Mouse (Mus musculus): ENCODE measurements around the gene Tmem9. TPM values are rescaled to one million over a fixed set of nuclear protein-coding genes. Genes with fewer than 3 reads are reported as not detected.

Tmem9 gene
- polyA plus RNA-seq, 1 experiment from 2014 or later, result 161 TPM

DNA sequence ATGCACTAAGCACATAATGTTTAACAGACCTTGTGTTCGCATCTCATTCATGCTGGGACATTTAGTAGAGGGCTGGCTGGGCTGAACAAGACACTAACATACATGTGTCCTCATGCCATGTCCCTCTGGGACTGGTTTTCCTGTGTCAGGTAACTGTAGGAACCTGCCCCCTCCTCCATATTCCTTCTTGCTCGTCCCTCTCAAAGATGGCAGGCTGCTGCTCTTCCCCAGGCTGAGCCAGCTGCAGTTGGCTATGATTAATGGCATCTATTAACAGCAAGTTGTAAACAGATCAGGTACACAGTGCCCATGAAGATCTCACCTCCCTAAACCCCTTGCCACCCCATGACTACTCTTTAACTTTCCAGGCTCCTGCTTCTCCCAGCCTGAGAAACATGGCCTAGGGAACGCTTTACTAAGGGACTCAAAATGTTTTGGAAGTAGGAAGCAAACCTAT is 1.6 kb upstream of the Tmem9 start, which contains the start of gene Igfn1:
Igfn1 (minus strand) TSS at position 51 of the 457 bp plus-strand sequence.
- WGBS, result 75% methylated on average over 3 of the region's 3 CpGs
- Histone ChIP-seq H3K4me3 (peak within 1 kb of the TSS; percentile 61), H3K4me1 (replicated peaks) (peaks cover 13% of the 10 kb centered on the region)

DNA sequence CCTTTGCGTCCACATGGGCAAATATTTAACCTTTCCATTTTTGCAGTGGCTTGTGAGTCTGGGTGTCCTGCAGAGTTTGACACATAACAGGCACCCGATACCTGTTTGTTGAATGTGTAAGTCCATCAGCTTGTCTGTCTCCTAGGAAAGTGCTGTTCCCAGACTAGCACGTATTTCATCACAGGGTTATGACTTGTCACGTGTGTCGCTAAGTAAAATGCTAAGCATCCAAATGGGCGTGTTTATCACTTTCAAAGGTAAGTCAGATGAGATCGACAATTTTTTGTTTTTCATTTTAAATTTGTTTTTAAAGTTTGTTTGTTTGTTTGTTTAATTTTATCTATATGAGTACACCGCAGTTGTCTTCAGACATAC is 196 bp downstream of the Tmem9 start:
- DNase-seq (ENCODE audit: low spot score), result no peak
- Histone ChIP-seq H3K27me3 (ENCODE audit: insufficient read depth, poor library complexity, severe bottlenecking) (peaks cover 38% of the 10 kb centered on the region), H3K36me3 (no peaks in the 10 kb centered on the region), H3K4me3 (peak overlapping the region; percentile 61), H3K4me1 (replicated peaks) (peaks cover 13% of the 10 kb centered on the region), H3K27ac (no peak overlapping the region), H3K9me3 (no peaks in the 10 kb centered on the region)
- 20% methylated on average over 8 of the region's 8 CpGs for WGBS

More for the DNA sequence above, 1.6 kb upstream of the Tmem9 start, which contains the start of gene Igfn1:
- no peak within 1 kb of the TSS for H3K27ac ChIP-seq
- no peaks in the 10 kb centered on the region for H3K9me3 ChIP-seq
- H3K36me3 ChIP-seq, result no peaks in the 10 kb centered on the region
- H3K27me3 ChIP-seq (ENCODE audit: insufficient read depth, poor library complexity, severe bottlenecking), result peaks cover 38% of the 10 kb centered on the region
- no peak for DNase-seq (ENCODE audit: low spot score)

DNA sequence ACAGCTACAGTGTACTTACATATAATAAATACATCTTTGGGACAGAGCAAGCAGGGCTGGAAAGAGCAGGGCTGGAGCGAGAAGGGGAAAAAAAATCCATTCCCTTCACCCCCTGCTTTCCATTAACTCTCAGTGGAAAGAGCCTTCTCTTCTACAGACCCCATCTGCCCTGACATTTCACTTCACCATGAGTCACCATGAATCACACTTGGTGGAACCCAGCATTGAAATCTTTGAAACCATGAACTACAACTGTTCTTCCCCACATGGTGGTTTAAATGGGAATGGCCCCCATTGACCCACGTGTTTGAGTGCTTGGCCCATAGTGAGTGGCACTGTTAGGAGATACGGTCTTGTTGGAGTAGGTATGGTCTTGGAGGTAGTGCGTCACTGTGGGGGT is 2.3 kb downstream of the Tmem9 start:
- peaks cover 30% of the 10 kb centered on the region for H3K27me3 ChIP-seq (ENCODE audit: insufficient read depth, poor library complexity, severe bottlenecking)
- no peak overlapping the region for H3K4me3 ChIP-seq
- WGBS, result 84% methylated on average over 4 of the region's 4 CpGs
- DNase-seq (ENCODE audit: low spot score), result no peak
- peaks cover 13% of the 10 kb centered on the region for H3K4me1 ChIP-seq (replicated peaks)
- H3K36me3 ChIP-seq, result no peaks in the 10 kb centered on the region
- H3K9me3 ChIP-seq, result no peaks in the 10 kb centered on the region
- no peak overlapping the region for H3K27ac ChIP-seq

DNA sequence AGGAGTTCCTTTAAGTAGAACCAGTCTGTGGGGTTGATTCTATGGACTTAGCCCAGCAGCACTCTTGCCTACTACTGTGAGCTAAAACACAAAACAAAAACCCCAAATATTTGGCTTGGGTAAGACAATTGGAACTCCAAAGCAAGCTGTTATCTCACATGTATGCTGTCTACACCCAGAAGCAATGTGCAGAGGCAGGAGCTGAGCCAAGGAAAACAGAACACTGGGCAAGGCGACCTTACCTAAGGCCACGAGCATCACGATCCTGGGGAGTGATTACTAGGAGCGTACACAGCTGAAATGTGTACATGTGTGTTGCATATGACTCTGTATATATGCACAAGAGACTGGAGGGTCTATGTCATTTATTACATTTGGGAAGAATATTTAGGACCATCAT is 5.6 kb downstream of the Tmem9 start:
- Histone ChIP-seq H3K27me3 (ENCODE audit: insufficient read depth, poor library complexity, severe bottlenecking) (peaks cover 7% of the 10 kb centered on the region; the same call in 1 of the 2 replicates), H3K4me3 (no peak overlapping the region), H3K4me1 (replicated peaks) (peaks cover 13% of the 10 kb centered on the region), H3K9me3 (no peaks in the 10 kb centered on the region), H3K36me3 (no peaks in the 10 kb centered on the region), H3K27ac (no peak overlapping the region)
- 85% methylated on average over 4 of the region's 4 CpGs for WGBS
- no peak for DNase-seq (ENCODE audit: low spot score)

DNA sequence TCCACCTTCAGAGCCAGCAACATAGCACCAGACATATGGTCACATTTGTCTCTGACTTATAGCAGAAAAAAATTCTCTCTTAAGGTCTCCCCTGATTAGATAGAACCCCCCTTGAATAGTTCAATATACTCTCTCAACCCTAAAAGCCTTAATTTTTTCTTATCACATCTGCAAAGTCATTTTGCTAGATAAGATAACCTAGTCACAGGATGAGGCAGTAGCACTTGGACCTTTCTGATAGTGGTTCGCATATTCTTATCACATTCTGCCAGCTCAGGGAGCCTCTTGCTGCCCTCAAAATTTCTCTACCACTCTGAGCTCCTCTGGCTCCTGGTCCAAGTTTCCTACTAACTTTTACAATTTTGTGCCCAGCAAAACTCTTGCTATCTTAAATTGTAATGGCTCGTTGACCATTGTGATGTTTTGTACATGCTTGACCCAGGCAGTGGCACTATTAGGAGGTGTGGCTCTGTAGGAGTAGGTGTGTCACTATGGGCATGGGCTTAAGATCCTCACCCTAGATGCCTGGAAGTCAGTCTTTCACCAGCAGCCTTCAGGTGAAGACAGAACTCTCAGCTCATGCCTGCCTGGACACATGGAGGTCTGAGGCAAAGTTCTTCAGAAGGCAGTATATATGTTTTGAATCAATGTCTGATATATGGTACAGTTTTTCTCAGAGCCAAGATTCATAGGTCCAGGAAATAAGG is 7.0 kb downstream of the Tmem9 start:
- 82% methylated on average over 2 of the region's 2 CpGs for WGBS
- Histone ChIP-seq H3K36me3 (peaks cover 2% of the 10 kb centered on the region; the same call in 1 of the 2 replicates), H3K9me3 (no peaks in the 10 kb centered on the region), H3K4me1 (replicated peaks) (peaks cover 24% of the 10 kb centered on the region), H3K4me3 (no peak overlapping the region), H3K27ac (no peak overlapping the region), H3K27me3 (ENCODE audit: insufficient read depth, poor library complexity, severe bottlenecking) (no peaks in the 10 kb centered on the region)
- no peak for DNase-seq (ENCODE audit: low spot score)

DNA sequence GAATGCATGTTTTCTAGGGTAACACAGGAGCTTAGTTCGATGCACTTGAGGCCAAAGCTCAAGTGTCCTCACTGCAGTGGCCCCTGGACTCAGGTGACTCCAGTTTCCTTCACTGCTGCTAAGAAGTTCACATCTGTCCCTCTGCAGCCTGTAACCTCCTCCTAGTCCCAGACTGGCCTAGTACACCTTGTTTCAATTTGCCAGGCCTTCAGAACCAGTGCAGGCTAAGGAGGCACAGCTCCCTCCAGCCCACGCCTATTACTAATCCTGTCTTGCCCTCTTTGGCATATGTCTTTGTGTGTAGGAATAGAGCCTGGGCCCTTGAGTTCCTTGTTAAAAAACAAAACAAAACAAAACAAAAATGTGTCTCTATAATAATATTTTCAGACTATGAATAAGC is 9.4 kb downstream of the Tmem9 start:
- peak overlapping the region; percentile 98 for H3K27ac ChIP-seq
- WGBS, result 82% methylated on average over 2 of the region's 2 CpGs
- peaks cover 25% of the 10 kb centered on the region for H3K36me3 ChIP-seq
- peak overlapping the region; percentile 96 for H3K4me3 ChIP-seq
- H3K4me1 ChIP-seq (replicated peaks), result peaks cover 24% of the 10 kb centered on the region
- DNase-seq (ENCODE audit: low spot score), result peak; percentile 8
- H3K9me3 ChIP-seq, result no peaks in the 10 kb centered on the region
- H3K27me3 ChIP-seq (ENCODE audit: insufficient read depth, poor library complexity, severe bottlenecking), result no peaks in the 10 kb centered on the region

DNA sequence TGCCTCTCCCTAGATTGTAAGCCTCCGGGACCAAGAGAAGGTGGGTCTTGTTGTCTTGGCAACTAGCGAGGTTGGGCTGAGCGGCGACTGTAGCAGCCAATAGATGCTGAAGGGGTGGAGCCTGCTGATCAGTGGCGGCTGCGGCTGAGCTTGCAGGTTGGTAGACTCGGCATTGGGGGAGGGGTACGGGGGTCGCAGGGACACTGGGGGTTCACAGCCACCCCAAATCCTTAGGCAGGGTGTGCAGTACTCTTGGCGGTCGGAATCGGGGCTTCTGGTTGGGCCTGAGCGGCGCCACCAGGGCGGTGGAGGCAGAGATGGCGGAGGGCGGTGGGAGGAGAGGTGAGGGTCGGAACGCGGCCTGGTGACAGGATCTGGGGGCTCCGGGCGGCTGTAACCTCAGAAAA is 10.0 kb downstream of the Tmem9 start:
- Histone ChIP-seq H3K27me3 (ENCODE audit: insufficient read depth, poor library complexity, severe bottlenecking) (no peaks in the 10 kb centered on the region), H3K4me1 (replicated peaks) (peaks cover 24% of the 10 kb centered on the region), H3K36me3 (peaks cover 31% of the 10 kb centered on the region), H3K9me3 (no peaks in the 10 kb centered on the region), H3K27ac (peak overlapping the region; percentile 98), H3K4me3 (peak overlapping the region; percentile 96)
- DNase-seq (ENCODE audit: low spot score), result peak; percentile 95
- under 1% methylated on average over 22 of the region's 22 CpGs for WGBS

DNA sequence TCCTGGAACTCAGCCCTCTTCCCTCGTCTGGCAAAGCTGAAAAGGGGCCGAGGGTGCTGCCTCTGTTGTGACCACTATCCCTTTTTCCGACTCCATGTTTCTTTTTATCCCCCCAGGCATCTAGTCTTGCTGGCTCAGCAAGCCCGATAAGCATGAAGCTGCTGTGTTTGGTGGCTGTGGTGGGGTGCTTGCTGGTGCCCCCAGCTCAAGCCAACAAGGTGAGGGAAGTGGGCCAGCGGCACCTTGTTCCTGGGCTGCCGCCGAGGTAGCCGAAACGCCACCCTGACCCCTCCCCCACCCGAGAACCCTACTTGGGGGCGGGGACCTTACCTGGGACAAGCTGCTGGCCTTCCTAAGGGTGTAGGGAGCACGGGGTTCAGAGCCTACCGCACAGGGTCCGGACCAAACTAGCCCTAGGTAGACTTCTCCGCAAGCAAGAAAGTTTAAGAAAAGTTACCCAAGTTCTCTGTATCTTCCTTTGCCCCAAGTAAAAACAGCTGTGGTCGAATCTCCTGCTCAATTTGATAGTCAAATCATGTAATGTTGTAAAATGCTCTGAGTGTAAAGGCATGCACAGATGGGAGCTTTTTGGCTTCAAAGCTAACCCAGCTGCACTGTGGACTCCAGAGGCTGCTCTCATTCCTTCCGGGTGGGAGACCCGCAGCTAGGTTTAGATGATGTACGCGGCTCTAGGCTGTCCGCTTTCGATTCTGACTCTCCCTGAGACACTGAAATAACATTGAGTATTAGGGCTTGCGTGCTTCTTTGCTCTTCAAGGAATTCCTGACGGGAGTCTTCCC is 10.6 kb downstream of the Tmem9 start:
- Histone ChIP-seq H3K27ac (peak overlapping the region; percentile 98), H3K36me3 (peaks cover 38% of the 10 kb centered on the region), H3K27me3 (ENCODE audit: insufficient read depth, poor library complexity, severe bottlenecking) (no peaks in the 10 kb centered on the region), H3K9me3 (no peaks in the 10 kb centered on the region), H3K4me1 (replicated peaks) (peaks cover 24% of the 10 kb centered on the region), H3K4me3 (peak overlapping the region; percentile 96)
- WGBS, result 10% methylated on average over 24 of the region's 24 CpGs
- peak; percentile 18 for DNase-seq (ENCODE audit: low spot score)

DNA sequence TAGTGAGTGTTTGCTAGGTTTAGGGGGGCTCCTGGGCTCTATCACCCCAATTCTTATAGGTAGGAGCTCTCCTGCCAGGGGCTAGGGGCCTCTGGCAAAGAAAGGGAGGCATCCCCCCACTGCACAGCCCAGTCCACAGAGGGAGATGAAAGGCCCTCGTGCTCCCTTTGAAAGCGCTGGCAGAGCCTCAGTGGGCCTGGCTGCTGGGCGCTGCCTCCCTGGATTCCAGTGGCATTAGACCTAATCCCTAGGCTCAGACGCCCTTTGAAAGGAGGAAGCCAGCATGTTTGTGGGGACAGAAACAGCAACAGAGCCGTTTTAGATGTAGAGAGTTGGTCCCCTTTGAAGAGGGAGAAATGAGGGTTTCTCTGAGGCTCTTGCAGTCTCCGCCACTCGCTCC is 22.3 kb downstream of the Tmem9 start:
- DNase-seq (ENCODE audit: low spot score), result no peak
- no peaks in the 10 kb centered on the region for H3K4me1 ChIP-seq (replicated peaks)
- H3K4me3 ChIP-seq, result no peak overlapping the region
- no peaks in the 10 kb centered on the region for H3K9me3 ChIP-seq
- H3K27ac ChIP-seq, result no peak overlapping the region
- peaks cover 100% of the 10 kb centered on the region for H3K36me3 ChIP-seq
- H3K27me3 ChIP-seq (ENCODE audit: insufficient read depth, poor library complexity, severe bottlenecking), result no peaks in the 10 kb centered on the region
- 66% methylated on average over 7 of the region's 7 CpGs for WGBS

DNA sequence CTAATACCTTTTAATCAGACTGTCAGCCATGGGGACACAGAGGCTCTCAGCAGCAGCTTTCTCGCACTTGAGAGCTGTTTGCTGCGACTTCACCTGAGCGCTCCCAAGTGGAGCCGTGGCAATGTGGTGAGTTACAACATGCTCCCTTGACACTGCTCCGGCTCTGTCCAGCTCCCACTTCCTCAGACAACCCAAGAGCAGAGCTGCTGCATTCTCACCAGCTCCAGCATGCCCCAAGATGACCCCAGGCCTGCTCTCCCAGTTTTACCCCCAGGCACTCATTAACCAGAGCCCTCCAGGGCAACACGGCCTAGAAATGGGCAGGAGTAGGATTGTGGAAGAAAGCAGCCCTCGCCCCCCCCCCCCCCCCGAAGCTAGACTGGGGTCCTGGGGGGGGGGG is 23.7 kb downstream of the Tmem9 start:
- DNase-seq (ENCODE audit: low spot score), result no peak
- Histone ChIP-seq H3K9me3 (no peaks in the 10 kb centered on the region), H3K4me1 (replicated peaks) (no peaks in the 10 kb centered on the region), H3K4me3 (no peak overlapping the region), H3K27ac (no peak overlapping the region), H3K27me3 (ENCODE audit: insufficient read depth, poor library complexity, severe bottlenecking) (no peaks in the 10 kb centered on the region), H3K36me3 (peaks cover 93% of the 10 kb centered on the region)
- WGBS, result 82% methylated on average over 8 of the region's 8 CpGs

DNA sequence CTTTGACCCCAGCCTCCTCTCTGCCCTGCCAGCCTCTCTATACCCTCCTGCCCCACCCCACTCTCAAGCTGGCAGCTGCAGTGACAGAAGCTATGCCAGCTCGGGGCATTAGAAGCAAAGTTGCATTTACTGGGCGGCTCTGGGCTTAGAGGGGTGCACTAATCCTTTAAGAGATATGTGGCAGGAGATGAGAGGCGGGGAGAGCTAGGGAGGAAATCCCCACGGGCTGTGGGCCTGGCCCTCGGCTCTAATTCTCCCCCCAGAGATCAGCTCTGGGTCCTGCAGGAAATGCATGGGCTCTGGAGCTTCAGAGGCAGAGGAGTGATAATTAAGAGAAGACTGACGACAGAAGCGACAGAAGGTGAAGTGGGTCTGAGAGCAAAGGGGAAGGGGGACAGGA is 25.0 kb downstream of the Tmem9 start:
- H3K36me3 ChIP-seq, result peaks cover 80% of the 10 kb centered on the region
- WGBS, result 74% methylated on average over 7 of the region's 7 CpGs
- no peaks in the 10 kb centered on the region for H3K4me1 ChIP-seq (replicated peaks)
- H3K27ac ChIP-seq, result no peak overlapping the region
- H3K9me3 ChIP-seq, result no peaks in the 10 kb centered on the region
- no peak for DNase-seq (ENCODE audit: low spot score)
- no peaks in the 10 kb centered on the region for H3K27me3 ChIP-seq (ENCODE audit: insufficient read depth, poor library complexity, severe bottlenecking)
- no peak overlapping the region for H3K4me3 ChIP-seq

DNA sequence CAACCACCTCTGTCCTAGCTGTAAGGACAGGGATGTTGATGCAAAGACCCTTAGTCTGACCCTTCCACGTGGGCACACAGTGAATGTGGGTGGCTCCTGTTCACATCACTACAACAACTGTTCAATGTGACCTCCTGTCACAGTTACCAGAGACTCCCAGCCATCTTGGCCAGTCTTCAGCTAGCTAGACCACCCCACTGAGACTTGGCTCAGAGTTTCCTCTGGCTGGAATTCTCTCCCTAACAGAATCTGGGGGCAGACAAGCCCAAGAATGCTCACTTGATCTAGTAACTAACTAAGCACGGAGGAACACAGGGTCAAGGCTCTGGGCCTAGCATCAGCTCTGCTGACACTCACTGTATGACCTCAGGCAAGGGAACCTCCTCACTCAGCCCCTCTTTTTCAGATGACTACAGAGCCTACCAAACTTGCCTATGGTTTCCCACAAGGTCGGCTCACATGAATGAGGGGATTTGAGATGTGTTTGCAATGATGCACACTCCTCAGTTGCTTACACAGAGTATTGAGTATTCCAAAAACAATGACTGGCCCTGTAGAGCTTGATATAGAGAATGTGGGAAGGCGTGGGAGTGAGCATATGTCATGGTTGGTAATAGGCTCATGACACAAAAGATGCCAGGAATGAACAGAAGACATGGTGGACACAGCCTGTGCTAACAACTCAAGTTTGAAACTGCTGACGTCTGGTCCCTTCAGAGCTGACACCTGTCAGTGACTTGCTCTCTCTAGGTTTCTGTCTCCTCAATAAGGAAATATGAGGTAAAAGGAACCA is 31.0 kb downstream of the Tmem9 start:
- WGBS, result 74% methylated on average over 5 of the region's 5 CpGs
- peaks cover 20% of the 10 kb centered on the region for H3K36me3 ChIP-seq
- DNase-seq (ENCODE audit: low spot score), result no peak
- H3K27me3 ChIP-seq (ENCODE audit: insufficient read depth, poor library complexity, severe bottlenecking), result peaks cover 28% of the 10 kb centered on the region
- H3K4me3 ChIP-seq, result no peak overlapping the region
- H3K27ac ChIP-seq, result no peak overlapping the region
- no peaks in the 10 kb centered on the region for H3K9me3 ChIP-seq
- peaks cover 12% of the 10 kb centered on the region for H3K4me1 ChIP-seq (replicated peaks)

Measured in hindbrain, embryonic 10.5 days (tissue).